Mouse (Mus musculus) intestine, embryonic 14.5 days (tissue): Measurements from ENCODE around the gene Prss57. TPM values are rescaled to one million over a fixed set of nuclear protein-coding genes. Genes with fewer than 3 reads are reported as not detected.

Experiments used
- ATAC-seq: fragments of 200-750 bp; cut with Nextera tagmentation; replicated peaks from 2 replicates; pipeline ENCODE4 v1.8.0; 2017; ENCODE audit warnings: low read depth, moderate number of reproducible peaks, moderate TSS enrichment, moderate library complexity; ENCODE audit not compliant: low FRiP score, low TSS enrichment
- DNase-seq: peaks from one replicate; pipeline ENCODE4 v3.0.0-alpha.2; 2018; ENCODE audit warnings: low spot score
- H3K27ac ChIP-seq: fragments of 300-500 bp; sonication (generic); 2 replicates; pipeline ENCODE4 v1.5.1; 2014; ENCODE audit warnings: low read depth, mild to moderate bottlenecking, control low read depth
- H3K27me3 ChIP-seq: fragments of 300-500 bp; sonication (generic); replicated peaks from 2 replicates; pipeline ENCODE4 v1.6.1; 2014; ENCODE audit warnings: low read length, control low read depth; ENCODE audit not compliant: control insufficient read depth, insufficient read depth
- H3K36me3 ChIP-seq: fragments of 300-500 bp; sonication (generic); 2 replicates; pipeline ENCODE4 v1.6.1; 2014; ENCODE audit warnings: low read length, control low read depth; ENCODE audit not compliant: control insufficient read depth, insufficient read depth
- H3K4me1 ChIP-seq: fragments of 300-500 bp; sonication (generic); replicated peaks from 2 replicates; pipeline ENCODE4 v1.6.1; 2014; ENCODE audit warnings: low read length, control low read depth, mixed read lengths; ENCODE audit not compliant: control insufficient read depth, insufficient read depth
- H3K4me2 ChIP-seq: fragments of 300-500 bp; sonication (generic); 2 replicates; pipeline ENCODE4 v1.6.1; 2014; ENCODE audit warnings: low read length
- H3K4me3 ChIP-seq: fragments of 300-500 bp; sonication (generic); 2 replicates; pipeline ENCODE4 v1.5.1; 2014; ENCODE audit warnings: low read depth, low read length, control low read depth, mixed read lengths
- H3K9ac ChIP-seq: fragments of 300-500 bp; sonication (generic); 2 replicates; pipeline ENCODE4 v1.6.1; 2014; ENCODE audit warnings: mild to moderate bottlenecking, low read length
- H3K9me3 ChIP-seq: fragments of 300-500 bp; sonication (generic); 2 replicates; pipeline ENCODE4 v1.6.1; 2016; ENCODE audit warnings: low read length, control low read depth; ENCODE audit not compliant: control insufficient read depth
- WGBS: fragments of 180-500 bp; shearing (Covaris S2); extraction: QIAGEN DNeasy Blood & Tissue Kit; methylation state at CpG from one replicate; pipeline ENCODE4 v1.1.7; 2014; 5-methylcytosine and 5-hydroxymethylcytosine counted together
- polyA plus RNA-seq: library from polyadenylated mRNA; unstranded; fragments of >200 nt; fragmentation: Nextera tagmentation; extraction: Ambion mirVana; gene quantifications from 2 replicates; pipeline ENCODE4 v1.2.1, GENCODE M21; 2014

The Prss57 gene
- polyA plus RNA-seq, 1 experiment from 2014 or later: 0.45 TPM

GRCm38 (mm10) chr10:79793738-79794490 lies 3.2 kb upstream of the Prss57 start:
- Histone ChIP-seq H3K4me2 (peak overlapping the region; percentile 93), H3K9ac (peak overlapping the region; percentile 89), H3K9me3 (no peaks in the 10 kb centered on the region), H3K36me3 (no peaks in the 10 kb centered on the region), H3K27me3 (no peaks in the 10 kb centered on the region), H3K4me3 (peak overlapping the region; percentile 97), H3K27ac (peak overlapping the region; percentile 76), H3K4me1 (peaks cover 12% of the 10 kb centered on the region)
- peak; percentile 80 for DNase-seq
- ATAC-seq: peak; percentile 17; the same call in 1 of the 2 replicates
- WGBS: 3% methylated on average over 38 of the region's 38 CpGs

DNA sequence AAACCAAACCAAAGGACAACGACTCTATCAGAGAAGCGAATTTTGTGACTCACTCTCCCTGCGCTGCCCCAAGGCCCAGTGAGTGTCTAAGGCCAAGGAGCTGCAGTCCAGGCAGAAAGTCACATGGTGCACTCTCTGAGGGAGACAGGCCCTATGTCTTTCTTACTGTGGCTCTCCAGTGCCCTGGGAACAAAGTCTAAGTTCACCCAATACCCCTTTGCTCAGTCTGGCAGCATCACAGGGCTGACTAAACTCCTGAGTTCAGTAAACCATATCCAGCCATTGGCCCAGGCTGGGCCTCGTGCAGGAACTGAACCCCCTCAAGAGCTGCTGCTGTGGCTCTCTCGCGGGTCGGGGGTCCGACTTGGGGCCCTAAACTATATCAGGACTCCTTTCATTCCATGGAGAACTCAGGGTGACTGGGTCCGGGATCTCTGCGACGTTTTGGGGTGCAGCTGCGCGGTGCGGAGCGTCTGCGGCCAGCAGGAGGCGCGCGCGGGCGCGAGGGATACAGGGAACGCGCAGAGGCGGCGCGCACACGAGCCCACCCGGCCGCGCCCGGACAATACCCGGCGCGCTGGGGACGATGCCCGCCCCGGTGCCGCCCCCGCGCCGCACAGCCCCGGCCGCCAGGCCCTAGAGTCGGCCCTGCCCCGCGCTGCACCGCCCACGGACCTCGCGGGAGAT lies 2.4 kb upstream of the Prss57 start, which contains the start of gene Palm:
Gene Palm, plus strand, starts transcription at position 522 of the 687 bp plus-strand sequence.
- Histone ChIP-seq H3K27ac (peak within 1 kb of the TSS; percentile 76), H3K4me3 (peak within 1 kb of the TSS; percentile 97), H3K4me1 (peaks cover 12% of the 10 kb centered on the region), H3K9me3 (no peaks in the 10 kb centered on the region), H3K4me2 (peak within 1 kb of the TSS; percentile 93), H3K36me3 (no peaks in the 10 kb centered on the region), H3K9ac (peak within 1 kb of the TSS; percentile 89), H3K27me3 (no peaks in the 10 kb centered on the region)
- ATAC-seq (peak; percentile 44), DNase-seq (peak; percentile 91)
- whole genome bisulfite sequencing: 5% methylated on average over 49 of the region's 51 CpGs

GRCm38 (mm10) chr10:79792339-79793040 lies 1.7 kb upstream of the Prss57 start:
- 71% methylated on average over 5 of the region's 5 CpGs for WGBS
- Histone ChIP-seq H3K4me2 (no peak overlapping the region), H3K27ac (peak overlapping the region; percentile 1; the same call in 1 of the 2 replicates), H3K36me3 (no peaks in the 10 kb centered on the region), H3K9me3 (no peaks in the 10 kb centered on the region), H3K4me3 (no peak overlapping the region), H3K9ac (no peak overlapping the region), H3K27me3 (no peaks in the 10 kb centered on the region), H3K4me1 (peaks cover 12% of the 10 kb centered on the region)
- ATAC-seq: no peak
- DNase-seq: no peak

GRCm38 (mm10) chr10:79789581-79789980 lies 1.2 kb downstream of the Prss57 start:
- Histone ChIP-seq H3K4me1 (peaks cover 7% of the 10 kb centered on the region), H3K4me3 (no peak overlapping the region), H3K9ac (no peak overlapping the region), H3K36me3 (no peaks in the 10 kb centered on the region), H3K4me2 (no peak overlapping the region), H3K27ac (no peak overlapping the region), H3K27me3 (no peaks in the 10 kb centered on the region), H3K9me3 (no peaks in the 10 kb centered on the region)
- ATAC-seq (no peak), DNase-seq (no peak)
- WGBS: 65% methylated on average over 2 of the region's 2 CpGs

- Histone ChIP-seq H3K9ac (no peak overlapping the region), H3K27ac (no peak overlapping the region), H3K27me3 (no peaks in the 10 kb centered on the region), H3K9me3 (no peaks in the 10 kb centered on the region), H3K36me3 (no peaks in the 10 kb centered on the region), H3K4me1 (no peaks in the 10 kb centered on the region), H3K4me3 (no peak overlapping the region), H3K4me2 (no peak overlapping the region)
- DNase-seq (peak; percentile 93), ATAC-seq (0 out of 2 replicates have a peak, but pooled peaks have one; percentile 29)
- 36% methylated on average over 7 of the region's 7 CpGs for WGBS
These were observed 2.2 kb downstream of the Prss57 start for GRCm38 (mm10) chr10:79788386-79789158.

GRCm38 (mm10) chr10:79783920-79784800 lies 6.6 kb downstream of the Prss57 start:
- DNase-seq (peak; percentile 77), ATAC-seq (no peak)
- Histone ChIP-seq H3K4me1 (peaks cover 5% of the 10 kb centered on the region), H3K27me3 (no peaks in the 10 kb centered on the region), H3K9me3 (no peaks in the 10 kb centered on the region), H3K9ac (no peak overlapping the region), H3K36me3 (no peaks in the 10 kb centered on the region), H3K4me2 (no peak overlapping the region), H3K4me3 (no peak overlapping the region), H3K27ac (no peak overlapping the region)
- WGBS: 43% methylated on average over 27 of the region's 27 CpGs

DNA sequence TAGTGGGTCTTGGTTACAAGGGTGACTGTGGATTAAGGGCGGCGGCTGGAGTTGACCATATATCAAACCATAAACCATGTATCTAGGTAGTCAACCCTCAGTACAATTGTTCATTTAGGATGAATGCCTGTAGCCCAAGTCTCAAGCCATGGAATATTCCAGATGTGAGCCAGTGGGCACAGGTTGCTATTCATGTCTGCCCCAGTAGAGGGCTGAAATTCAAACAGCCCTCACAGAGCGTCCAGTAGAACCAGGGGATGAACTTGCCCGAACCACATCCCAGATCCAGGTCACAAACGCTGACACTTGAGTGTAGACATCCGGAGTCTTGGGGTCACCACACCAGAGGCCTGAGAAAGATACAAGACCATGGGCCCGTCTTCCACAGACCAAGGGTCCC lies 7.7 kb downstream of the Prss57 start:
- Histone ChIP-seq H3K4me1 (peaks cover 11% of the 10 kb centered on the region), H3K4me2 (no peak overlapping the region), H3K27ac (no peak overlapping the region), H3K9me3 (no peaks in the 10 kb centered on the region), H3K4me3 (no peak overlapping the region), H3K9ac (no peak overlapping the region), H3K27me3 (no peaks in the 10 kb centered on the region), H3K36me3 (no peaks in the 10 kb centered on the region)
- WGBS: 63% methylated on average over 7 of the region's 7 CpGs
- ATAC-seq (no peak), DNase-seq (no peak)
